Mouse (Mus musculus): ENCODE measurements around the gene Gsdma2.
A peak's percentile ranks its signal among the peaks of the same experiment; 100 is the strongest.

DNA sequence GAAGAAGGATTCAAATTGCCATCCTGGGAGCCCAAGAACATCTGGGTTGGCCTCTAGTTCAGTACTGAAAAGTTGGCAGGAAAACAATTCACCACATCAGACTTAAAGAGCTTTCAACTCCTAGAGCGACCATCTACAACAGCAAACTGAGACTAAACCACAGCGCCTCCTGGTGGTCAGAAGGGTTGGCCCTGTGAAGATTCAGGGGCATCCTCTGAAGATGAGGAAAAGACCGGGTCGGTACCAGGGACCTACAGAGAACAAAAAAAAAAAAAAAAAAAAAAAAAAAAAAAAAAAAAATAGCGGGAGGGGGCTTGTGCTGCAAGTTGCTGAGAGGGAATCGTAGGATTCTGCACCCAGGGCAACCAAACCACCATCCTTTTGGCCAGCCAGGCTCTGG is 49.2 kb upstream of the Gsdma2 start:
- TF ChIP-seq CTCF (IDR thresholded peaks at IDR 0.05; ENCODE audit: low read depth, low read length) (peak; percentile 75), POLR2AphosphoS5 (IDR thresholded peaks at IDR 0.05; ENCODE audit: insufficient replicate concordance, low read depth, low read length) (no peak), GATA1 (IDR thresholded peaks at IDR 0.05; ENCODE audit: borderline replicate concordance, low read length) (no peak), TAL1 (conservative IDR thresholded peaks at IDR 0.05; ENCODE audit: low read depth, low read length) (no peak)
